Mouse (Mus musculus) midbrain, embryonic 11.5 days (tissue): ENCODE data around the gene Rpgrip1l. TPM values are rescaled to one million over a fixed set of nuclear protein-coding genes. Genes with fewer than 3 reads are reported as not detected.

Experiments
- ATAC-seq: fragments of 200-750 bp; cut with Nextera tagmentation; 2 replicates; pipeline ENCODE4 v1.8.0; 2017; ENCODE audit warnings: moderate TSS enrichment, moderate library complexity; ENCODE audit not compliant: low FRiP score
- DNase-seq: peaks from one replicate; pipeline ENCODE4 v3.0.0; 2015; ENCODE audit warnings: low spot score; ENCODE audit errors: missing footprints
- H3K27ac ChIP-seq: fragments of 300-500 bp; sonication (generic); 2 replicates; pipeline ENCODE4 v1.5.1; 2014; ENCODE audit warnings: low read depth, low read length
- H3K27me3 ChIP-seq: fragments of 300-500 bp; sonication (generic); 2 replicates; pipeline ENCODE4 v1.6.1; 2014; ENCODE audit warnings: mild to moderate bottlenecking, low read length, moderate library complexity, mixed read lengths; ENCODE audit not compliant: control insufficient read depth, insufficient read depth
- H3K36me3 ChIP-seq: fragments of 300-500 bp; sonication (generic); 2 replicates; pipeline ENCODE4 v1.6.1; 2014; ENCODE audit warnings: mild to moderate bottlenecking, low read length, moderate library complexity, mixed read lengths; ENCODE audit not compliant: control insufficient read depth, insufficient read depth
- H3K4me1 ChIP-seq: fragments of 300-500 bp; sonication (generic); 2 replicates; pipeline ENCODE4 v1.6.1; 2014; ENCODE audit warnings: low read length; ENCODE audit not compliant: control insufficient read depth, insufficient read depth
- H3K4me2 ChIP-seq: fragments of 300-500 bp; sonication (generic); 2 replicates; pipeline ENCODE4 v1.6.1; 2014; ENCODE audit warnings: mild to moderate bottlenecking, moderate library complexity
- H3K4me3 ChIP-seq: fragments of 300-500 bp; sonication (generic); 2 replicates; pipeline ENCODE4 v1.5.1; 2014; ENCODE audit warnings: low read depth, low read length
- H3K9ac ChIP-seq: fragments of 300-500 bp; sonication (generic); 2 replicates; pipeline ENCODE4 v1.6.1; 2014; ENCODE audit warnings: low read length
- H3K9me3 ChIP-seq: fragments of 300-500 bp; sonication (generic); 2 replicates; pipeline ENCODE4 v1.6.1; 2016; ENCODE audit warnings: low read length; ENCODE audit not compliant: control insufficient read depth
- WGBS: fragments of 180-500 bp; shearing (Covaris S2); extraction: QIAGEN DNeasy Blood & Tissue Kit; methylation state at CpG from one replicate; pipeline ENCODE4 v1.1.7; 2014; 5-methylcytosine and 5-hydroxymethylcytosine counted together
- polyA plus RNA-seq: library from polyadenylated mRNA; unstranded; fragments of >200 nt; fragmentation: Nextera tagmentation; extraction: Ambion mirVana; gene quantifications from 2 replicates; pipeline ENCODE4 v1.2.1, GENCODE M21; 2014

Rpgrip1l gene
- polyA plus RNA-seq, 1 experiment from 2014 or later, result 13.9 TPM

GRCm38 (mm10) chr8:91264564-91264963 is 48.5 kb downstream of the Rpgrip1l start:
- H3K27ac ChIP-seq, result no peak overlapping the region
- DNase-seq, result no peak

GRCm38 (mm10) chr8:91263939-91264338 is 49.1 kb downstream of the Rpgrip1l start:
- H3K36me3 ChIP-seq, result no peaks in the 10 kb centered on the region
- H3K4me2 ChIP-seq, result no peak overlapping the region

More at GRCm38 (mm10) chr8:91264564-91264963, 48.5 kb downstream of the Rpgrip1l start:
- H3K9ac ChIP-seq, result no peak overlapping the region
- no peak overlapping the region for H3K4me3 ChIP-seq
- no peaks in the 10 kb centered on the region for H3K36me3 ChIP-seq
- no peak for ATAC-seq
- no peaks in the 10 kb centered on the region for H3K4me1 ChIP-seq
- no peaks in the 10 kb centered on the region for H3K27me3 ChIP-seq
- H3K9me3 ChIP-seq, result no peaks in the 10 kb centered on the region
- no peak overlapping the region for H3K4me2 ChIP-seq

DNA sequence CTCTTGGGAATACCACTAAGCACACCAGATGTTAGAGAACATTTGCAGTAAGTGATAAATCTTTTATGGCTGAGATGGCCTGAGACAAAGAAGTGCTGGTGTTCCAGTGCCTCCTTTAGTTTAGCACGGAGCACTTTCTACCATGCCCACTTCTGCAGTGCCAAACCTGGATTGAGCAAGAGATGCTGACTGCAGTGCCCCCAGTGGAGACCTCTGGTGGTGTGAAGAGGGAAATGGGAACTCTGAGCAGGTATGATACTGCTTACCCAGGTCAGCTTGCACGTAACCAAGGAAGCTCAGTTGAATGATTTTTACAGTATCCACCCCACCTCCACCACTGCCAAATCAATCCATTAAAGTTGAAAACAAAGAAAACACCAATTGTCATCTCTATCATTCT is 51.5 kb downstream of the Rpgrip1l start:
- DNase-seq (no peak), ATAC-seq (no peak)
- Histone ChIP-seq H3K27ac (no peak overlapping the region), H3K9ac (no peak overlapping the region), H3K36me3 (no peaks in the 10 kb centered on the region), H3K4me1 (no peaks in the 10 kb centered on the region), H3K27me3 (no peaks in the 10 kb centered on the region), H3K4me2 (no peak overlapping the region), H3K4me3 (no peak overlapping the region), H3K9me3 (no peaks in the 10 kb centered on the region)
- WGBS, result 80% methylated on average over 2 of the region's 2 CpGs

More at GRCm38 (mm10) chr8:91263939-91264338, 49.1 kb downstream of the Rpgrip1l start:
- no peak overlapping the region for H3K27ac ChIP-seq
- no peaks in the 10 kb centered on the region for H3K27me3 ChIP-seq
- H3K9ac ChIP-seq, result no peak overlapping the region
- no peak overlapping the region for H3K4me3 ChIP-seq
- DNase-seq (no peak), ATAC-seq (no peak)
- H3K9me3 ChIP-seq, result no peaks in the 10 kb centered on the region
- WGBS, result 82% methylated on average over 3 of the region's 3 CpGs
- H3K4me1 ChIP-seq, result no peaks in the 10 kb centered on the region

DNA sequence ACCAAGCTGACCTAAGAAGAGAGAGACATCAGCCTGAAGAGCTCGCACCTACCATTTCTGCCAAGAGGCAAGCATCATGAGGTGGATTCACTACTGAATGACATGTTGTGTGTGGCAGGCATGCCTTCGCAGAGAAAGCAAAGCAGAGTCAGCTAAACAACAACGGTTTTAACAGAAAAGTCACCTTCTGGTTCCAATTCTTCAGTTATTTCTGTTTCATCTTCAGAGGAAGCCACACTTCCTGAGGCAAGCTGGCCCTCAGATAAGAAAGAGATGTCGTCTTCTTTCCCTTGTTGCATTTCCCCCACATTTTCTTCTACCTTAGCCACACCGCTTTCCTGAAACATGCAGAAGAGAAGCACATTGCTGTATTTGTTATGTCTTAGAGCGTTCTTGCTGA is 62.1 kb downstream of the Rpgrip1l start:
- ATAC-seq, result no peak
- 92% methylated on average over 6 of the region's 6 CpGs for WGBS
- H3K9ac ChIP-seq, result no peak overlapping the region
- H3K4me1 ChIP-seq, result no peaks in the 10 kb centered on the region
- no peaks in the 10 kb centered on the region for H3K36me3 ChIP-seq
- DNase-seq, result no peak
- no peak overlapping the region for H3K4me2 ChIP-seq
- H3K4me3 ChIP-seq, result no peak overlapping the region
- H3K27me3 ChIP-seq, result no peaks in the 10 kb centered on the region
- no peaks in the 10 kb centered on the region for H3K9me3 ChIP-seq
- H3K27ac ChIP-seq, result no peak overlapping the region

DNA sequence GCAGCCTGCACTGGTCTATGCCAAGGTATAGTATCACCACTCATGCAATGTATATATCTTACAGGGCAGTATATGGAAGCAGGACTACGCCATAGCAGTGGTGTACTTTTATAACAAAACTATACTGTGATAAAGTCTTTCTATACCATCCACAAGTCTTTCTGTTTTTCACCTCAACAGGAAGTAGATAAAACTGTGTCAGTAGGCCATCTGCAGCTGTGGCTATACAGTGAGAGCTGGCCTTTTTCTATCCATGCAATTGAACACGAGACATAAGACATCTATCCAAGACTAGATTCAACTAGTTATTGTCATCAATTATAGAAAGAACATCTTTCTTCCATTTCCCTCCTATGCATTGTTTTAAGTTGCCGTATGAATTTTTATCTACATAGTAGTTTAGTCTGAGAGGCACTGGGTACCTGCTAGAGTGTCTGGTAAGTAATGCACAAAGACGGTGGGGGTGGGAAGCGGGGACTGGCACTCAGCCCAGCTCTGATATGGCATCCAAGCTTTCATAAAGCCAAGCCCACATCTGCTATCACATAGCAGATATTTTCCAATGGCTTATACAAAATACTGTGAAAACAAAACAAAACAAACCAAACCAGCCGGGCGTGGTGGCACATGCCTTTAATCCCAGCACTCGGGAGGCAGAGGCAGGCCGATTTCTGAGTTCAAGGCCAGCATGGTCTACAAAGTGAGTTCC is 63.1 kb downstream of the Rpgrip1l start:
- no peak overlapping the region for H3K9ac ChIP-seq
- H3K27me3 ChIP-seq, result no peaks in the 10 kb centered on the region
- 97% methylated on average over 9 of the region's 9 CpGs for WGBS
- no peak for ATAC-seq
- no peaks in the 10 kb centered on the region for H3K9me3 ChIP-seq
- H3K27ac ChIP-seq, result no peak overlapping the region
- DNase-seq, result peak; percentile 45
- no peaks in the 10 kb centered on the region for H3K36me3 ChIP-seq
- no peaks in the 10 kb centered on the region for H3K4me1 ChIP-seq
- no peak overlapping the region for H3K4me3 ChIP-seq
- no peak overlapping the region for H3K4me2 ChIP-seq

DNA sequence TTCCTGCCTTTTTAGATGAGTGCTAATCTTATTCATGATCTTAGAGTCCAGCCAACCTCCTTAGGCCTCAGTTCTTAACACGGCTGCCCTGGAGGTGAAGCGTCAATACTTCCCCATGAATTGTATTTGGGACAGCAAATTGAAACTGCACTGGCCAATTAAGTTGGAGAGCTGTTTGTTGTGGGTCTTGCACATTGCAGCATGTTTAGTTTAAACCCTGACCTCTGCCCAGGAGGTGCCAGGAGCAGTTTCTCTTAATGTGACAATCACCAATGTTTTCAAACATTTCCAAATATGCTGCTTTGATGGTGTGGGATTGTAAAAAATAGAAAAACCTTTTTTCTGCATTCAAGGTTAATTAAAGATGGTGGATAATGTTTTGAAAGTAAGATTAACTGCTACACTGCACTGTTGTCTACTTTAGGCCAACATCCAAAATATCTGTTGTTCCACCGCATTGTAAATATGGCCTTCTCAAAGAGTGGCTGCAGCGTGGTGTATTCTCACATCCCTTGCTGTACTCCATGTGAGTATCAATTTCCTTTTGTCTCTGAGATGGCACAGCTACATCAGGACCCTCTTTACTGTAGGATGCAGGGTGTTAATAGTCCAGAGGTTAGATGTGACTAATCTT is 67.1 kb downstream of the Rpgrip1l start:
- Histone ChIP-seq H3K36me3 (no peaks in the 10 kb centered on the region), H3K4me1 (no peaks in the 10 kb centered on the region), H3K4me2 (no peak overlapping the region), H3K9me3 (no peaks in the 10 kb centered on the region), H3K27ac (no peak overlapping the region), H3K9ac (no peak overlapping the region), H3K27me3 (no peaks in the 10 kb centered on the region), H3K4me3 (no peak overlapping the region)
- DNase-seq (peak; percentile 80), ATAC-seq (no peak)
- 66% methylated on average over 4 of the region's 4 CpGs for WGBS

GRCm38 (mm10) chr8:91242721-91243120 is 70.3 kb downstream of the Rpgrip1l start:
- H3K9me3 ChIP-seq, result no peaks in the 10 kb centered on the region
- no peak overlapping the region for H3K4me2 ChIP-seq
- no peak overlapping the region for H3K9ac ChIP-seq
- no peak overlapping the region for H3K4me3 ChIP-seq
- DNase-seq (peak; percentile 54), ATAC-seq (no peak)
- H3K4me1 ChIP-seq, result no peaks in the 10 kb centered on the region
- 73% methylated on average over 1 of the region's 1 CpGs for WGBS
- no peaks in the 10 kb centered on the region for H3K27me3 ChIP-seq
- H3K27ac ChIP-seq, result no peak overlapping the region
- no peaks in the 10 kb centered on the region for H3K36me3 ChIP-seq

DNA sequence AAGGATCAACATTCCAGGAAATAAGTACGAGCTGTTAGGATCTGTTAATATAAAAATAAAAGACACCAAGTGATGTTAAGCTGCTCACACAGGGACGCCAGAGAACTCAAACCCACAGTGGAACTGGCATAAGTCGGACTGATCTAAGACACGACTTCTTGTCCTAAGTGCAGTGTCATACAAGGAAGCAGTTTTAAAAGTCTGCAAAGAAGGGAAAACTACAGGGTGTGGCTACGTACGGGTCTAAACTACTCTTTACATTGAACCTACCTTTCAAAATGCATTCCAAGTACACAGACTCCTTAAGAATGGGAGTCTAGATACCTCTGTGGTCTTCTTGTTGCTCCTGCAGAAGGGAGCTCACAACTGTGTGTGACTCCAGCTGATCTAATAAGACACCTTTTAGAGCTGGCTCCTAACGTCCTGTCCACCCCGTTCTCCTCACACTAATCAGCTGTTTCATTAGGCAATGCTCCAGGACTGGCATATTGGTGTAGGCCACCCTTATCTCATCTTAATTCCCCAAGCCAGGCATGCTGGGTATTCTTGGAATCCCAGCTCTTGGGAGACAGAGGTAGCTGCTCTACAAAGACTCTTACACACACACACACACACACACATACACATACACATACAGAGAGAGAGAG is 71.1 kb downstream of the Rpgrip1l start:
- 80% methylated on average over 8 of the region's 8 CpGs for WGBS
- Histone ChIP-seq H3K27me3 (no peaks in the 10 kb centered on the region), H3K4me2 (no peak overlapping the region), H3K27ac (no peak overlapping the region), H3K4me3 (no peak overlapping the region), H3K4me1 (no peaks in the 10 kb centered on the region), H3K9ac (no peak overlapping the region), H3K36me3 (no peaks in the 10 kb centered on the region), H3K9me3 (no peaks in the 10 kb centered on the region)
- ATAC-seq (no peak), DNase-seq (no peak)

DNA sequence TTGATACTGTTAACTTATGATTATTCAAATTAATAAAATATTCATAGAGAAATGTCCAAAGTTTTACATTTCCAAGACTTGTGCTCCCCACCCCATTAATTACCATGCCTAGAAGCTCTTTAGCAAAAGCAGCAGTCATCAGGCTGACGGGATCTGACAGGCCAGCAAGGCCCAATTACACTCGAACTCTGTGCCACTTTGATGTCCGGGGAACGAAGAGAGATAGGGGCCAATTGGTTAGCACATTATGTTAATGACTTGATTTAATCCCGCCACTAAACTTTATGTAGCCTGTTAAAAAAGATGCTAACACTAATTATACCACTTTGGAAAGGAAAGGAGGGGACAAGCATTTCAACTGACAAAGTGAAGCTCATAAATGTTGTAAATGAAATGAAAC is 71.7 kb downstream of the Rpgrip1l start:
- no peaks in the 10 kb centered on the region for H3K9me3 ChIP-seq
- no peak overlapping the region for H3K4me2 ChIP-seq
- H3K4me3 ChIP-seq, result no peak overlapping the region
- ATAC-seq (no peak), DNase-seq (peak; percentile 35)
- no peak overlapping the region for H3K9ac ChIP-seq
- H3K27me3 ChIP-seq, result no peaks in the 10 kb centered on the region
- H3K27ac ChIP-seq, result no peak overlapping the region
- no peaks in the 10 kb centered on the region for H3K4me1 ChIP-seq
- no peaks in the 10 kb centered on the region for H3K36me3 ChIP-seq
- whole genome bisulfite sequencing, result 76% methylated on average over 5 of the region's 5 CpGs
